Mouse (Mus musculus) kidney, postnatal 10 days (tissue): ENCODE data around the gene Magi3.
A peak's percentile ranks its signal among the peaks of the same experiment; 100 is the strongest.

Source experiments
- DNase-seq: peaks from one replicate; pipeline ENCODE4 v3.0.0; 2021; ENCODE audit warnings: mixed read lengths

Gene Magi3

GRCm38 (mm10) chr3:104220295-104220965, at the start of gene Magi3:
Gene Magi3 (minus strand): TSS chr3:104220374.
- peak; percentile 99 for DNase-seq

GRCm38 (mm10) chr3:104264530-104265145, 44.5 kb upstream of the Magi3 start:
- DNase-seq, result no peak

- no peak for DNase-seq
These were observed 40.0 kb upstream of the Magi3 start for GRCm38 (mm10) chr3:104260221-104260620.

GRCm38 (mm10) chr3:104259168-104259567, 39.0 kb upstream of the Magi3 start:
- no peak for DNase-seq

GRCm38 (mm10) chr3:104257041-104257440, 36.9 kb upstream of the Magi3 start:
- DNase-seq, result no peak

- no peak for DNase-seq
These were observed 33.6 kb upstream of the Magi3 start for GRCm38 (mm10) chr3:104253760-104254159.

GRCm38 (mm10) chr3:104247850-104248249, 27.7 kb upstream of the Magi3 start:
- DNase-seq, result no peak

GRCm38 (mm10) chr3:104247057-104247456, 26.9 kb upstream of the Magi3 start:
- DNase-seq, result no peak

- no peak for DNase-seq
These were observed 24.2 kb upstream of the Magi3 start for GRCm38 (mm10) chr3:104244373-104244772.

GRCm38 (mm10) chr3:104243972-104244371, 23.8 kb upstream of the Magi3 start:
- DNase-seq, result no peak

- DNase-seq, result no peak
These were observed 19.6 kb upstream of the Magi3 start for GRCm38 (mm10) chr3:104239785-104240184.

GRCm38 (mm10) chr3:104239376-104239775, 19.2 kb upstream of the Magi3 start:
- DNase-seq, result no peak

- no peak for DNase-seq
These were observed 17.8 kb upstream of the Magi3 start for GRCm38 (mm10) chr3:104237846-104238440.

- no peak for DNase-seq
These were observed 15.9 kb upstream of the Magi3 start for GRCm38 (mm10) chr3:104236029-104236428.

GRCm38 (mm10) chr3:104235099-104235498, 14.9 kb upstream of the Magi3 start:
- no peak for DNase-seq

GRCm38 (mm10) chr3:104233366-104234312, 13.5 kb upstream of the Magi3 start:
- no peak for DNase-seq

- DNase-seq, result peak; percentile 44
These were observed 7.4 kb upstream of the Magi3 start for GRCm38 (mm10) chr3:104227438-104228111.

- peak; percentile 34 for DNase-seq
These were observed 6.6 kb upstream of the Magi3 start for GRCm38 (mm10) chr3:104226731-104227130.

- peak; percentile 26 for DNase-seq
These were observed 982 bp upstream of the Magi3 start for GRCm38 (mm10) chr3:104221156-104221555.

GRCm38 (mm10) chr3:104219531-104220294, 461 bp downstream of the Magi3 start:
- DNase-seq, result peak; percentile 76

- peak; percentile 48 for DNase-seq
These were observed 1.2 kb downstream of the Magi3 start for GRCm38 (mm10) chr3:104218926-104219325.

- no peak for DNase-seq
These were observed 30.4 kb downstream of the Magi3 start for GRCm38 (mm10) chr3:104189823-104190222.
